Mouse (Mus musculus) embryonic facial prominence, embryonic 14.5 days (tissue): Measurements from ENCODE around the gene Cd81. TPM values are rescaled to one million over a fixed set of nuclear protein-coding genes. Genes with fewer than 3 reads are reported as not detected.

ENCODE experiments used
- ATAC-seq: fragments of 200-750 bp; cut with Nextera tagmentation; 2 replicates; pipeline ENCODE4 v1.8.0; 2017; ENCODE audit warnings: low read depth, moderate number of reproducible peaks, moderate TSS enrichment
- DNase-seq: peaks from one replicate; pipeline ENCODE4 v3.0.0-alpha.2; 2015; ENCODE audit warnings: low spot score
- H3K27ac ChIP-seq: fragments of 300-500 bp; sonication (generic); replicated peaks from 2 replicates; pipeline ENCODE4 v1.5.1; 2014; ENCODE audit warnings: low read depth, mild to moderate bottlenecking, low read length, moderate library complexity
- H3K27me3 ChIP-seq: fragments of 300-500 bp; sonication (generic); replicated peaks from 2 replicates; pipeline ENCODE4 v1.6.1; 2014; ENCODE audit warnings: low read length; ENCODE audit not compliant: control insufficient read depth, insufficient read depth
- H3K36me3 ChIP-seq: fragments of 300-500 bp; sonication (generic); 2 replicates; pipeline ENCODE4 v1.6.1; 2014; ENCODE audit warnings: low read length, mixed read lengths; ENCODE audit not compliant: control insufficient read depth, insufficient read depth
- H3K4me1 ChIP-seq: fragments of 300-500 bp; sonication (generic); 2 replicates; pipeline ENCODE4 v1.6.1; 2014; ENCODE audit warnings: antibody characterized with exemption, low read length; ENCODE audit not compliant: control insufficient read depth, insufficient read depth
- H3K4me2 ChIP-seq: fragments of 300-500 bp; sonication (generic); 2 replicates; pipeline ENCODE4 v1.6.1; 2014; ENCODE audit warnings: low read depth, mild to moderate bottlenecking, low read length, moderate library complexity, mixed read lengths
- H3K4me3 ChIP-seq: fragments of 300-500 bp; sonication (generic); 2 replicates; pipeline ENCODE4 v1.5.1; 2014; ENCODE audit warnings: low read depth, mild to moderate bottlenecking, low read length
- H3K9ac ChIP-seq: fragments of 300-500 bp; sonication (generic); 2 replicates; pipeline ENCODE4 v1.6.1; 2014; ENCODE audit warnings: low read depth, mild to moderate bottlenecking, low read length, moderate library complexity, mixed read lengths
- H3K9me3 ChIP-seq: fragments of 300-500 bp; sonication (generic); 2 replicates; pipeline ENCODE4 v1.6.1; 2016; ENCODE audit warnings: low read length; ENCODE audit not compliant: control insufficient read depth
- WGBS: fragments of 180-500 bp; shearing (Covaris S2); extraction: QIAGEN DNeasy Blood & Tissue Kit; methylation state at CpG from one replicate; pipeline ENCODE4 v1.1.7; 2014; 5-methylcytosine and 5-hydroxymethylcytosine counted together
- polyA plus RNA-seq: library from polyadenylated mRNA; unstranded; fragments of >200 nt; fragmentation: Nextera tagmentation; extraction: Ambion mirVana; gene quantifications from 2 replicates; pipeline ENCODE4 v1.2.1, GENCODE M21; 2014

Gene Cd81
- polyA plus RNA-seq, 1 experiment from 2014 or later, result 635 TPM

- no peak overlapping the region for H3K9ac ChIP-seq
- peaks cover 17% of the 10 kb centered on the region for H3K27me3 ChIP-seq
- H3K4me3 ChIP-seq, result no peak overlapping the region
- 44% methylated on average over 4 of the region's 4 CpGs for WGBS
- H3K9me3 ChIP-seq, result no peaks in the 10 kb centered on the region
- DNase-seq (no peak), ATAC-seq (no peak)
- no peak overlapping the region for H3K4me2 ChIP-seq
- peaks cover 5% of the 10 kb centered on the region; the same call in 1 of the 2 replicates for H3K4me1 ChIP-seq
- H3K36me3 ChIP-seq, result no peaks in the 10 kb centered on the region
- no peak overlapping the region for H3K27ac ChIP-seq
Measured at GRCm38 (mm10) chr7:143100759-143101158, 48.2 kb downstream of the Cd81 start.

- WGBS, result 58% methylated on average over 11 of the region's 11 CpGs
Measured at GRCm38 (mm10) chr7:143105258-143105897, 52.8 kb downstream of the Cd81 start.

GRCm38 (mm10) chr7:143106062-143106461 is 53.5 kb downstream of the Cd81 start, which contains the start of gene Kcnq1:
Gene Kcnq1, plus strand, starts transcription at chr7:143106362.
- WGBS, result 63% methylated on average over 4 of the region's 4 CpGs
- DNase-seq (no peak), ATAC-seq (no peak)
- Histone ChIP-seq H3K4me2 (peak within 1 kb of the TSS; percentile 61), H3K36me3 (no peaks in the 10 kb centered on the region), H3K27me3 (peaks cover 56% of the 10 kb centered on the region), H3K4me3 (peak within 1 kb of the TSS; percentile 37), H3K4me1 (peaks cover 5% of the 10 kb centered on the region; the same call in 1 of the 2 replicates), H3K9me3 (no peaks in the 10 kb centered on the region), H3K9ac (peak within 1 kb of the TSS; percentile 16; the same call in 1 of the 2 replicates), H3K27ac (no peak within 1 kb of the TSS)

More at GRCm38 (mm10) chr7:143105258-143105897, 52.8 kb downstream of the Cd81 start:
- Histone ChIP-seq H3K9me3 (no peaks in the 10 kb centered on the region), H3K36me3 (no peaks in the 10 kb centered on the region), H3K27me3 (peaks cover 56% of the 10 kb centered on the region), H3K4me1 (peaks cover 9% of the 10 kb centered on the region), H3K4me2 (no peak overlapping the region), H3K4me3 (no peak overlapping the region), H3K9ac (no peak overlapping the region), H3K27ac (no peak overlapping the region)
- ATAC-seq (no peak), DNase-seq (no peak)

- peak overlapping the region; percentile 16; the same call in 1 of the 2 replicates for H3K9ac ChIP-seq
- ATAC-seq, result peak; percentile 70; the same call in 1 of the 2 replicates
Measured at GRCm38 (mm10) chr7:143106672-143107465, 54.3 kb downstream of the Cd81 start.

GRCm38 (mm10) chr7:143108200-143108599 is 55.7 kb downstream of the Cd81 start:
- peaks cover 56% of the 10 kb centered on the region for H3K27me3 ChIP-seq
- DNase-seq, result no peak
- H3K27ac ChIP-seq, result no peak overlapping the region
- H3K4me3 ChIP-seq, result no peak overlapping the region
- peaks cover 5% of the 10 kb centered on the region; the same call in 1 of the 2 replicates for H3K4me1 ChIP-seq
- H3K36me3 ChIP-seq, result no peaks in the 10 kb centered on the region
- H3K4me2 ChIP-seq, result no peak overlapping the region
- no peak overlapping the region for H3K9ac ChIP-seq
- WGBS, result 44% methylated on average over 5 of the region's 5 CpGs
- no peak for ATAC-seq
- no peaks in the 10 kb centered on the region for H3K9me3 ChIP-seq

More at GRCm38 (mm10) chr7:143106672-143107465, 54.3 kb downstream of the Cd81 start:
- WGBS, result 10% methylated on average over 28 of the region's 57 CpGs
- peak overlapping the region; percentile 61 for H3K4me2 ChIP-seq
- H3K4me1 ChIP-seq, result peaks cover 5% of the 10 kb centered on the region; the same call in 1 of the 2 replicates
- no peak for DNase-seq
- no peaks in the 10 kb centered on the region for H3K9me3 ChIP-seq
- no peak overlapping the region for H3K27ac ChIP-seq
- H3K36me3 ChIP-seq, result no peaks in the 10 kb centered on the region
- H3K27me3 ChIP-seq, result peaks cover 56% of the 10 kb centered on the region
- peak overlapping the region; percentile 37 for H3K4me3 ChIP-seq

GRCm38 (mm10) chr7:143108996-143109660 is 56.6 kb downstream of the Cd81 start:
- no peak for DNase-seq
- H3K4me2 ChIP-seq, result no peak overlapping the region
- no peak for ATAC-seq
- peaks cover 55% of the 10 kb centered on the region for H3K27me3 ChIP-seq
- H3K4me3 ChIP-seq, result no peak overlapping the region
- WGBS, result 22% methylated on average over 3 of the region's 3 CpGs
- no peak overlapping the region for H3K9ac ChIP-seq
- H3K27ac ChIP-seq, result no peak overlapping the region
- H3K4me1 ChIP-seq, result peaks cover 5% of the 10 kb centered on the region; the same call in 1 of the 2 replicates
- no peaks in the 10 kb centered on the region; the same call in 1 of the 2 replicates for H3K9me3 ChIP-seq
- H3K36me3 ChIP-seq, result no peaks in the 10 kb centered on the region

- no peak for ATAC-seq
- peaks cover 5% of the 10 kb centered on the region; the same call in 1 of the 2 replicates for H3K4me1 ChIP-seq
- no peak overlapping the region for H3K4me3 ChIP-seq
- no peaks in the 10 kb centered on the region for H3K36me3 ChIP-seq
- H3K9ac ChIP-seq, result no peak overlapping the region
- no peak overlapping the region for H3K4me2 ChIP-seq
- H3K27ac ChIP-seq, result no peak overlapping the region
- DNase-seq, result no peak
- peaks cover 49% of the 10 kb centered on the region for H3K27me3 ChIP-seq
- peaks cover under 1% of the 10 kb centered on the region for H3K9me3 ChIP-seq
- 50% methylated on average over 3 of the region's 3 CpGs for WGBS
Measured at GRCm38 (mm10) chr7:143109696-143110095, 57.2 kb downstream of the Cd81 start.

- Histone ChIP-seq H3K9ac (no peak overlapping the region), H3K4me3 (no peak overlapping the region), H3K4me2 (no peak overlapping the region), H3K9me3 (peaks cover 6% of the 10 kb centered on the region), H3K36me3 (no peaks in the 10 kb centered on the region), H3K4me1 (peaks cover 5% of the 10 kb centered on the region; the same call in 1 of the 2 replicates), H3K27ac (no peak overlapping the region), H3K27me3 (peaks cover 38% of the 10 kb centered on the region)
- ATAC-seq (no peak), DNase-seq (no peak)
- 77% methylated on average over 1 of the region's 1 CpGs for WGBS
Measured at GRCm38 (mm10) chr7:143110803-143111202, 58.3 kb downstream of the Cd81 start.
